Mouse (Mus musculus) limb, embryonic 10.5 days (tissue): Measurements from ENCODE around the gene Mrgprg. TPM values are rescaled to one million over a fixed set of nuclear protein-coding genes. Genes with fewer than 3 reads are reported as not detected.

ENCODE experiments used
- DNase-seq: peaks from one replicate; pipeline ENCODE4 v3.0.0-alpha.2; 2017; ENCODE audit warnings: low spot score
- H3K27ac ChIP-seq: fragments of 300-500 bp; sonication (generic); 2 replicates; pipeline ENCODE4 v1.5.1; 2016; ENCODE audit warnings: mild to moderate bottlenecking
- H3K27me3 ChIP-seq: fragments of 300-500 bp; sonication (generic); 2 replicates; pipeline ENCODE4 v1.6.1; 2016; ENCODE audit warnings: low read depth, mild to moderate bottlenecking; ENCODE audit not compliant: poor library complexity, severe bottlenecking
- H3K36me3 ChIP-seq: fragments of 300-500 bp; sonication (generic); 2 replicates; pipeline ENCODE4 v1.6.1; 2016; ENCODE audit warnings: mild to moderate bottlenecking, moderate library complexity
- H3K4me1 ChIP-seq: fragments of 300-500 bp; sonication (generic); 2 replicates; pipeline ENCODE4 v1.6.1; 2016
- H3K4me3 ChIP-seq: fragments of 300-500 bp; sonication (generic); 2 replicates; pipeline ENCODE4 v1.5.1; 2016; ENCODE audit warnings: mild to moderate bottlenecking, moderate library complexity
- H3K9me3 ChIP-seq: fragments of 300-500 bp; sonication (generic); replicated peaks from 2 replicates; pipeline ENCODE4 v1.6.1; 2016; ENCODE audit warnings: mild to moderate bottlenecking
- WGBS: fragments of 180-500 bp; shearing (Covaris S2); methylation state at CpG from one replicate; pipeline ENCODE4 v1.1.7; 2016; 5-methylcytosine and 5-hydroxymethylcytosine counted together
- polyA plus RNA-seq: library from polyadenylated mRNA; unstranded; fragments of >200 nt; fragmentation: Nextera tagmentation; extraction: Ambion mirVana; gene quantifications from 2 replicates; pipeline ENCODE4 v1.2.1, GENCODE M21; 2016

The Mrgprg gene
- polyA plus RNA-seq, 1 experiment from 2014 or later, result not detected

DNA sequence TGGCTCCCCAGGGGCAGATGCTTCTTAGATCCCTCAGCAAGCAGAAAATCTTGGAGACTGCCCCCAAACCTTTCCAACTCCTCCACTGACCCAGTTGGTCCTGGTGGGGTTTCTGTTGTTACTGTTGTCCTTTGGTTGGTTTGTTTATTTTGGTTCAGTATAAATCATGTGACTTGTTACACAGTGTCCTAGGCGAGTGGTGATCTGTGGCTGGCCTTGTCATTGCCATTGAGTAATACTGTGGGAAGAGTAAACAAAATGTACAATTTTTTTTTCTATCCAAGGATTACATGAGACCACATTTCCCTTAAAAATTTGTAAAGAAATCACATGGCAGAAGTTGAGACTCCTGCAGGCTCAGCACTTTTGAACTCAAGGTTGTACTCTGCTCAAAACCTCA is 2.7 kb upstream of the Mrgprg start:
- Histone ChIP-seq H3K27ac (no peak overlapping the region), H3K4me1 (no peaks in the 10 kb centered on the region), H3K4me3 (no peak overlapping the region), H3K27me3 (peaks cover 26% of the 10 kb centered on the region), H3K9me3 (no peaks in the 10 kb centered on the region), H3K36me3 (no peaks in the 10 kb centered on the region)
- no peak for DNase-seq
- WGBS, result 65% methylated on average over 1 of the region's 1 CpGs

DNA sequence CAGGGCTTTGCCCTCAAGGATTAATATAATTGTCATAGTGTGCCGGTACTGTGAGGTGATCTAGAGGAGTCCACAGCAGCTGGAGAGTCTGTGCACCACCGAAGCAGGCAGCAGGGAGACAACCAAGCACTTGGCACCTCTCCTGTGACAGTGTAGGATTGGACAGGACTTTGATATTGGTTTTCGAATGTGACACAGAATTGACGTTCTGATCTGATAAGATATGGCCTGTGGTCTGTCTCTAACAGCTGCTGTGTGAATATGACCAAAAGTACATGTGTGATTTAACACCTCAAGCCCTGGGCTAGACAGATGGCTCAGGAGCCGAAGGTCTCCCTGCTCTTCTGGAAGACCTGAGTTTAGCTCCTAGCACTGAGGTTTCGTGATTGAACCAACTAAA is 1.5 kb upstream of the Mrgprg start:
- DNase-seq, result no peak
- no peaks in the 10 kb centered on the region for H3K9me3 ChIP-seq
- no peak overlapping the region for H3K4me3 ChIP-seq
- H3K36me3 ChIP-seq, result no peaks in the 10 kb centered on the region
- no peaks in the 10 kb centered on the region for H3K4me1 ChIP-seq
- H3K27ac ChIP-seq, result no peak overlapping the region
- WGBS, result 79% methylated on average over 6 of the region's 6 CpGs
- H3K27me3 ChIP-seq, result peaks cover 35% of the 10 kb centered on the region

GRCm38 (mm10) chr7:143764876-143765530 is 1.8 kb downstream of the Mrgprg start:
- Histone ChIP-seq H3K27ac (no peak overlapping the region), H3K27me3 (peaks cover 35% of the 10 kb centered on the region), H3K4me3 (no peak overlapping the region), H3K4me1 (no peaks in the 10 kb centered on the region), H3K36me3 (no peaks in the 10 kb centered on the region), H3K9me3 (no peaks in the 10 kb centered on the region)
- no peak for DNase-seq
- 80% methylated on average over 19 of the region's 19 CpGs for WGBS

GRCm38 (mm10) chr7:143763794-143764193 is 3.0 kb downstream of the Mrgprg start:
- WGBS, result 25% methylated on average over 3 of the region's 3 CpGs
- no peak for DNase-seq
- no peak overlapping the region for H3K4me3 ChIP-seq
- H3K27me3 ChIP-seq, result peaks cover 37% of the 10 kb centered on the region
- H3K4me1 ChIP-seq, result no peaks in the 10 kb centered on the region
- no peaks in the 10 kb centered on the region for H3K36me3 ChIP-seq
- no peak overlapping the region for H3K27ac ChIP-seq
- H3K9me3 ChIP-seq, result no peaks in the 10 kb centered on the region

DNA sequence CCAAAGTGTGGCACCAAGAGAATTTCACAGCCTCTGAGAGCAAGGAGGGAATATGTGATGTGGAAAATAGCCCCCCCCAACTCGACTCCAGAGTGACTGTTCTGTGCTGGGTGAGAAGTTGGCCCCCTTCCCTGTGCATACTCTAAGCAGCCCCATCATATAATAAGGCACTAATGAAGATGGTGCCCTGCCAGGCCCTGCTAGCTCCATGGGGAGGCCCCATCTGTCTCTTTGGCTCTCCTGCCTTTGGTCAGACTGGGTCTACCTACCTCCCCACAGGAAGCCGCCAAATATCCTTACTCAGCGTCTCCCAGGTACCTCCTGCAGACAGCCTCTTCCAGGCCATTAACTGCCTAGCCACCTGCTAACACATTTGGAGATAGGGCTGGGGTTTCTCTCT is 7.8 kb downstream of the Mrgprg start:
- no peak overlapping the region for H3K27ac ChIP-seq
- no peak overlapping the region for H3K4me3 ChIP-seq
- no peaks in the 10 kb centered on the region for H3K9me3 ChIP-seq
- no peaks in the 10 kb centered on the region for H3K36me3 ChIP-seq
- H3K4me1 ChIP-seq, result peaks cover 16% of the 10 kb centered on the region
- WGBS, result 65% methylated on average over 3 of the region's 3 CpGs
- peaks cover 50% of the 10 kb centered on the region for H3K27me3 ChIP-seq
- DNase-seq, result no peak

DNA sequence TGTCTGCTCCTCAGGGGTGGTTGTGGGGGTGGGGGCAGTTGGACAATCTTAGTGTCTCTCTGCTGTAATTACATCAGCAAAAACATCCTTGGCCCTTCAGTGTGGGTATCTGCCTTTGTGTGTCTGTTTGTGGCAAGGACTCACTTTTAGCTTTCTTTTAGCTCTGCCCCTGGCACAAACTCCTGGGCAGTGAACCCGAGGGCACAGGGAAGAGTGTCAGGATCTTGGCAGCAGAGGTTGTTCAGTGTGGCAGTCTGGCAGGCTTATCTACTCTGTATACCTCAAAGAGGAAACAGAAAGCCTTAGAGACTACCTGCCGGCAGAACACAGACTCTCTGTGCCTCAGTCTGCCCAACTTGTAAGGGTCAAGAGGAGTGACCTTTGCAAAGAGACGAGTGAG is 9.1 kb downstream of the Mrgprg start:
- Histone ChIP-seq H3K9me3 (no peaks in the 10 kb centered on the region), H3K4me1 (peaks cover 16% of the 10 kb centered on the region), H3K27ac (no peak overlapping the region), H3K4me3 (no peak overlapping the region), H3K36me3 (no peaks in the 10 kb centered on the region), H3K27me3 (peaks cover 53% of the 10 kb centered on the region)
- 77% methylated on average over 3 of the region's 3 CpGs for WGBS
- DNase-seq, result no peak

DNA sequence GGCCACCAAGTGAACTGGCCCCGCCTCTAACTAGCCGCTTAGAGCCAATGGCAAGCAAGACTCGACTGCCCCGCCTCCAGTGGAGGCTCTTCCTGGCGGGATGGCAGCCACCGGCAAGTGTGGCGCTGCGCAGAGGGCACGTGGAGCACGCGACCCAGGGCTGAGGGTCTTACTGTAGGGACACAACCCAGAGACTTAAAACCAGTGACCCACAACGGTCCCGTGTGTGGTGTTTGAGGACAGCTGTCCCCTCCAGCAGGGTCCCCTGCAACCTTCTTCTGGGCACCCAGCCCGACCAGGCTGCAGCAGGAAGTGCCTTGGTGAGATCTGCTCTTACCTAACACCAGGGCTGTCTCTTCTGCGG is 9.8 kb downstream of the Mrgprg start:
- Histone ChIP-seq H3K4me1 (peaks cover 16% of the 10 kb centered on the region), H3K4me3 (peak overlapping the region; percentile 49), H3K9me3 (no peaks in the 10 kb centered on the region), H3K27ac (peak overlapping the region; percentile 50), H3K27me3 (peaks cover 55% of the 10 kb centered on the region), H3K36me3 (no peaks in the 10 kb centered on the region)
- peak; percentile 79 for DNase-seq
- under 1% methylated on average over 15 of the region's 15 CpGs for WGBS

DNA sequence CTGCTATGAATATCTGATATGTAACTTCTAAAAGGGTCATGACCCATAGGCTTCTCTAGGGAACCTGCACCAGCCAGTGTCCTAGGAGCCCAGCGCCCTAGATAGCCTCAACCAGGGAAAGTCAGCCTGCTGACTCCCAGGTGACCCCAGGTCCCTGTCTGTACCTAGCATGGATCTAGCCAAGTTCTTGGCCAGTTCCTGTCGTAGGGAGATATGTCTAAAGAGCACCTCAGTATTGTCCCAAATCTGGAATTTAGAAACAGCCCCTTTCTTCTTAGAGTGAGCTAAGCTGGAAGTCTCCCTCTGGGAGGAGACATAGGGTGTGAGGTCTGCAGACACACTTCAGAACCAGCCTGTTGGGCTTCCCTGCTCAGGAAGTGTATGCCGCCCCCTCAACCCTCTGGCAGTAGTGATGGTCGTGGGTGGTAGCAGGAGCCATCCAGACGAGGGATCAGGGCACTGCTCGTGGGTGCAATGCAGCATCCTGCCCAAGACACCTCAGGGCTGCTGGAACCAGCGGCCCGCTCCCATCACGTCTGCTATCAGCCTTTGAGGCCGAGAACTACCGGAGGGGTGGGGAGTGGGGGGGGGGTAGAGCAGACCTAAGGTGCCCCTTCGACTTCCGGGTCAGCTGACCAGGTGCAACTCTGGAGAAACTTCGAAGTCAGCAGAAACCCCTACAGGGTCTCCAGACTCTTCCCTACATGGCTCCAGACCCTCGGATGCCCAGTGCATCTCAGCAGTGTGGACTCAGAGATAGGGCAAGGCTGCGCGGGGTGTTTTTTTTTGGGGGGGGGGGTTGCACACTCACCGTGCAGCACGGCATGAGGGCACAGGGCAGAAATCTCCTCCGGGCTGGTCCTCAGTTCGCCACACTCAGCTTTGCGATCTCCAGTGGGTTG is 10.4 kb downstream of the Mrgprg start, which contains the start of gene Osbpl5:
Gene Osbpl5 (minus strand): TSS at position 861 of the 902 bp plus-strand sequence.
- Histone ChIP-seq H3K36me3 (no peaks in the 10 kb centered on the region), H3K4me1 (peaks cover 16% of the 10 kb centered on the region), H3K27me3 (peaks cover 60% of the 10 kb centered on the region), H3K27ac (peak within 1 kb of the TSS; percentile 50), H3K4me3 (peak within 1 kb of the TSS; percentile 49), H3K9me3 (no peaks in the 10 kb centered on the region)
- DNase-seq, result no peak
- WGBS, result 28% methylated on average over 22 of the region's 22 CpGs

GRCm38 (mm10) chr7:143755357-143756124 is 11.3 kb downstream of the Mrgprg start:
- DNase-seq, result no peak
- no peak overlapping the region for H3K27ac ChIP-seq
- no peaks in the 10 kb centered on the region for H3K9me3 ChIP-seq
- H3K4me1 ChIP-seq, result peaks cover 16% of the 10 kb centered on the region
- no peaks in the 10 kb centered on the region for H3K36me3 ChIP-seq
- H3K4me3 ChIP-seq, result no peak overlapping the region
- WGBS, result 73% methylated on average over 9 of the region's 9 CpGs
- peaks cover 60% of the 10 kb centered on the region for H3K27me3 ChIP-seq

DNA sequence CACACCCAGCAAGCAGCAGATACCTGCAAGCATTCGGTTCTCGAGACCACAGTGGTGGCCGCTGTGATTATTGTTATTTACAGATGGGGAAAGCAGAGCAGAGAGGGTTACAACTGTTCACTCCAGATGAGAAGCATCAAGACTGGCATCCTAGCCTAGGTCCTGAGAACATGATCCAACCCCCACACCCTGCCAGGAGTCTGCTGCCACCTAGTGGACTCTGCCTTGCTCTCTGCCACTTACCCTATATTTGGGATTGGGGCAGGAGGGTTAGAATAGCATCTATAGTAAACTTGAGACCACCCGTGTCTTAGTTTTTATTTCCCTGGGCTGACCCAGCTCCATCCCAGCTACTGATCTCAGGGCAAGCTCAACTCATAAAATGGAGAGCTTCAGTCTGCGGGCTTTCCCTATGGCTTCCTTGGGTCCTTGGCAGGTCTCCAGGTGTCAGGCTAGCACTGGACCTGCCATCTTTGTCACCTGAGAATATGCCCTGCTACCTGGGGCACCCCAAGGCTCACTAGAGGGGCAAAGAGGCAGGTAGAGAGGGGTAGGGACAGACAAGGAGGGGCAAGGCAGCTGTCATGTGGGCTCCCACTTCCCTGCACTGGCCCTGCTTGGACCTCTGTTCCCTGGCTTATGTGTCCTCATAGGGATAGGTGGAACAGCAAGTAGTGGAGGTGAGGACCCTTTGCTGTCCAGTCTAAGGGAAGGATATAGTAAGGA is 12.6 kb downstream of the Mrgprg start:
- no peak overlapping the region for H3K27ac ChIP-seq
- DNase-seq, result peak; percentile 73
- peaks cover 16% of the 10 kb centered on the region for H3K4me1 ChIP-seq
- H3K27me3 ChIP-seq, result peaks cover 60% of the 10 kb centered on the region
- no peaks in the 10 kb centered on the region for H3K36me3 ChIP-seq
- no peak overlapping the region for H3K4me3 ChIP-seq
- no peaks in the 10 kb centered on the region for H3K9me3 ChIP-seq
- 51% methylated on average over 5 of the region's 5 CpGs for WGBS

GRCm38 (mm10) chr7:143752606-143753005 is 14.2 kb downstream of the Mrgprg start:
- Histone ChIP-seq H3K36me3 (no peaks in the 10 kb centered on the region), H3K27ac (no peak overlapping the region), H3K27me3 (peaks cover 47% of the 10 kb centered on the region), H3K4me1 (peaks cover 28% of the 10 kb centered on the region), H3K9me3 (no peaks in the 10 kb centered on the region), H3K4me3 (no peak overlapping the region)
- 83% methylated on average over 3 of the region's 3 CpGs for WGBS
- no peak for DNase-seq

DNA sequence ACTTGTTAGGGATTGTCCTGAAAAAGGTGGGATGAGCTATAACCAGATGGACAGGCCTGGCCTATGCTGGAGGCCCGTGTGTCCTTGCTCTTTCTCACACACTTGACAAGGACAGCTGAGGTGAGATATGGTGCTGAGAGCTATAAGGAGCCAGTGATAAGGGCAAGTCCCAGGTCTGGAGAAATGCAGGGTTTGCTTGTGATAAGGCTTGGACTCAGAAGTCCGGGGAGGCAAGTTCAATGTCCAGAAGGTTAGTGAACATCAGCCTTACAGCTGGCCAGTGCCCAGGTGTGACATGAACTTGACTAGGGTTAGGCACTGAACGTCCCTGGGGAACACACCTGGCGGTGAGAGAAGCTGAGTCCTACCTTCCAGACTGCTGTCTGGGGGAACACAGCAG is 14.7 kb downstream of the Mrgprg start:
- Histone ChIP-seq H3K27ac (no peak overlapping the region), H3K9me3 (no peaks in the 10 kb centered on the region), H3K4me3 (no peak overlapping the region), H3K4me1 (peaks cover 23% of the 10 kb centered on the region), H3K36me3 (no peaks in the 10 kb centered on the region), H3K27me3 (peaks cover 41% of the 10 kb centered on the region)
- no peak for DNase-seq
- 77% methylated on average over 4 of the region's 4 CpGs for WGBS
